ENCODE assay signal across 21 mouse cellular contexts in genomic region chr19:38400851-38401250, GRCm38 (mm10). TPM values are rescaled to one million over a fixed set of nuclear protein-coding genes. Genes with fewer than 3 reads are reported as not detected.
A peak's percentile ranks its signal among the peaks of the same experiment; 100 is the strongest.
DNase-seq lines count a peak whose midpoint lies in the region; ATAC-seq lines count a peak whose summit lies in the region.
"Had no signal": no experiment of that assay in that cellular context is flagged by ENCODE, and none has a peak within 500 bp of the region (broad histone marks: within the 10 kb centered on the region; RNA-seq: fewer than 3 reads in every experiment).

No protein-coding gene starts in this region.

- peak overlapping the region; percentile 28; the same call in 1 of the 2 replicates for H3K4me2 ChIP-seq in liver, embryonic 16.5 days (ENCODE audit: low read depth, low read length)
- H3K4me2 ChIP-seq: heart, embryonic 12.5 days; limb, embryonic 13.5 days; lung, embryonic 15.5 days; midbrain, embryonic 11.5 days had no signal

- no peak for ATAC-seq in CD4-positive, CD25-positive, alpha-beta regulatory T cell, adult 4 months
- ATAC-seq in liver, embryonic 16.5 days (ENCODE audit: low read depth) = peak; percentile 63
- ATAC-seq: forebrain, embryonic 16.5 days had no signal

- H3K4me3 ChIP-seq in liver, embryonic 16.5 days (ENCODE audit: low read depth, low read length) = no peak overlapping the region
- H3K4me3 ChIP-seq: heart, embryonic 12.5 days; layer of hippocampus, adult 2 months; limb, embryonic 13.5 days; lung, embryonic 15.5 days had no signal

- peak; percentile 6 for DNase-seq in CD4-positive, CD25-positive, alpha-beta regulatory T cell, adult 2 months (ENCODE audit: low read depth, low spot score)
- DNase-seq in urinary bladder, postnatal 14 days (ENCODE audit: low spot score) = peak; percentile 42
- no peak for DNase-seq in urinary bladder, postnatal 4 days (ENCODE audit: low spot score in 2 of 2)
- DNase-seq in kidney, postnatal 4 days = no peak
- DNase-seq in heart, postnatal 25 days (ENCODE audit: low spot score) = no peak
- DNase-seq: adrenal gland, postnatal 25 days; cerebellum, adult 9-10 months; gastrocnemius, postnatal 10 days; heart, postnatal 10 days; kidney, adult 9 months; kidney, postnatal 14 days; layer of hippocampus, postnatal 36 days had no signal

- H3K27ac ChIP-seq in liver, embryonic 16.5 days (ENCODE audit: low read length) = peak overlapping the region; percentile 29
- H3K27ac ChIP-seq: layer of hippocampus, adult 2 months; limb, embryonic 13.5 days; lung, embryonic 15.5 days; macrophage had no signal

- intact Hi-C loops in heart, postnatal 25 days (cut with DNase I) = no loop called here

- H3K36me3 ChIP-seq in liver, embryonic 16.5 days (ENCODE audit: control insufficient read depth, insufficient read depth) = no peaks in the 10 kb centered on the region
- H3K36me3 ChIP-seq: heart, embryonic 12.5 days; lung, embryonic 15.5 days had no signal

- peaks cover 16% of the 10 kb centered on the region for H3K4me1 ChIP-seq in liver, embryonic 16.5 days (ENCODE audit: control insufficient read depth, low read depth, low read length)

- no peaks in the 10 kb centered on the region for H3K27me3 ChIP-seq in liver, embryonic 16.5 days (ENCODE audit: control insufficient read depth, insufficient read depth, low read depth, low read length)
- H3K27me3 ChIP-seq: heart, embryonic 12.5 days; limb, embryonic 13.5 days; lung, embryonic 15.5 days had no signal

- H3K9me3 ChIP-seq in liver, embryonic 16.5 days (replicated peaks; ENCODE audit: control insufficient read depth, low read length) = no peaks in the 10 kb centered on the region
- H3K9me3 ChIP-seq: heart, embryonic 12.5 days; limb, embryonic 13.5 days; lung, embryonic 15.5 days had no signal

- 44% methylated on average over 2 of the region's 2 CpGs for WGBS in liver, embryonic 16.5 days (ENCODE audit: insufficient replicate concordance)

- H3K9ac ChIP-seq in liver, embryonic 16.5 days (ENCODE audit: low read depth, low read length) = no peak overlapping the region
- H3K9ac ChIP-seq: heart, embryonic 12.5 days; limb, embryonic 13.5 days; lung, embryonic 15.5 days had no signal

RNA-seq across cellular contexts. Expression of gene Slc35g1, which starts 5.1 kb away (rescaled TPM):
- 1 to 10 TPM; 4.7 to 6.2 TPM for polyA plus RNA-seq in CD4-positive, CD25-positive, alpha-beta regulatory T cell, adult 4 months (2017; shearing (Covaris generic))
- polyA plus RNA-seq in liver, embryonic 16.5 days (2015; fragmentation: Nextera tagmentation; extraction: Ambion mirVana) = 3.1 and 3.4 TPM in 2 replicates
- total RNA-seq in heart, postnatal 25 days (2021) = 1 to 10 TPM; 1.7 to 1.8 TPM

Comparison
In these comparisons a context has a peak if more than half of its experiments do, and no peak if none do; other contexts are left out.
1. DNase-seq: peak in CD4-positive, CD25-positive, alpha-beta regulatory T cell, adult 2 months (single experiment) and urinary bladder, postnatal 14 days (single experiment); none in urinary bladder, postnatal 4 days (0 of 2), kidney, postnatal 4 days (0 of 2) and heart, postnatal 25 days (single experiment).